Mouse (Mus musculus) thymus, adult 2 months (tissue): ENCODE results near the gene Hspa4l.
"Not testable (repeated sequence)": the region's sequence is repeated elsewhere in the genome, so short reads cannot be mapped to it uniquely, and the experiment has no call there.

ENCODE experiments used
- CTCF ChIP-seq: fragments of 200-500 bp; IDR thresholded peaks from 2 replicates; pipeline ENCODE4 v1.5.1; 2012; ENCODE audit warnings: mild to moderate bottlenecking, control low read depth, low read length, moderate library complexity, borderline replicate concordance; ENCODE audit not compliant: control insufficient read depth, poor library complexity, insufficient read depth; ENCODE audit errors: extremely low read depth
- POLR2A ChIP-seq: fragments of 200-500 bp; IDR thresholded peaks from 2 replicates; pipeline ENCODE4 v1.6.1; 2012; ENCODE audit warnings: mild to moderate bottlenecking, low read length, control low read depth, moderate library complexity; ENCODE audit not compliant: control insufficient read depth, poor library complexity, insufficient read depth; ENCODE audit errors: extremely low read depth

GRCm38 (mm10) chr3:40845521-40845920 is 101.2 kb downstream of the Hspa4l start:
- not testable (repeated sequence) for TF ChIP-seq POLR2A, CTCF
